Mouse (Mus musculus) adrenal gland, postnatal 36 days (tissue): ENCODE measurements at regions not wholly inside any gene's neighbourhood (a gene's known extent, or its start where the extent isn't known, plus 50 kb on each side); places are given as distances from the start of the nearest gene placed in this dataset.
A peak's percentile ranks its signal among the peaks of the same experiment; 100 is the strongest.

Experiments used
- DNase-seq, 2 experiments: peaks; one replicate each; pipeline ENCODE4 v3.0.0; 2021; ENCODE audit warnings: mixed read lengths in 1 of 2

GRCm38 (mm10) chr16:65250426-65250825 lies 144.8 kb upstream of the Htr1f start:
- DNase-seq: no peak

DNA sequence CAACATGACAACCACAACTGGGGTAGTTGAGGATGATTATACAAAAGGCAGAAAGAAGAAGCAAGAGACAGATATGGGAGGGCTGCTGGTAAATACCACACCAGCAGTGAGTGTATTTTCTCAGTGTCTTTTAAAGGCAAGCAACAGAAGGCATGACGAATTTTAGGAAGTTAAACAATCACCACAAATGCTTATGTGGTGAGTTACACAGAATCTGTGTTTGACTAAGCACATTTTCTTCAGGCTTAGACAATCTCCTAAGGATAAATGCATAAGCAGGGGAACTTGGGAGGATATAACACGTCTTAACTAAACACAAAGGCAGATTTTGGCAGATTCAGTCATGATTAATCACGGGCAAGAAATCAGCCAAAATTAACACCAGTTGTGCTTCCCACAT lies 141.8 kb upstream of the Htr1f start:
- DNase-seq: no peak

DNA sequence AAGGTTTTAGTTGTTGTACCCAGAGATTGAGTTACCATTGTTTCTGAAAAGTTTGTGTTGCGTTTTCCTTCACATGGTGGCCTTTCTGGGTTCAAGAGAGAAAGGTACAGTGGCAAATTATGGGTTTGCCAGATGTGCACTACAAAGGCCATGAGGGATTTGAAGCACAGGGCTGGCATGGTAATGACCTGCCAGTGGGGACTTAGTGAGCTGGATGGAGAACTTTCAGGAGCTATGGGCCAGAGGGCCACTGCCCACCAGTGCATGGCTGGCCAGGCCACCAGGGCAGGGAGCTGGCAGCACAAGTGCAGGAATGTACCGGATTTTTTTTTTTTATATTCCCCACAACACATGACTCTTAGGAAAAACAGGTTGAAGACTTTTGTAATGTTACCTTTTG lies 128.8 kb upstream of the Htr1f start:
- DNase-seq: no peak

DNA sequence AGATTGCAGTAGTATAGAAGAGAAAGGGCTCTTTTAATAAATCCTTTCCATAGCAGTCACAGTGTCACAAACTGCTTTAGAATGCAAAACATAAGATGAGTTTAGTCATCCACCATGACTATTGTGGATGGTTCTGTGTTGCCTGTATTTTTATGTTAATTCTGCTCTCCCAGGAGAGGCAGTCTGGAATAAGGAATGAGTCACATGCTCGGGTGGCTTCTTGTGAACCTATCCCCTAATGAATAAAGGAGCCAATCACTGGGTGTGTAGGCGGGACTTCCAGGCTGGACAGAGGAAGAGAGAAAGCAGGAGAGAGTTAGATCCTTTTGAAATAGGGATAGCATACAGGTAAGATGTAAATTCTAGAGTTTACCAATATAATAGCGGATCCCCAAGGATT lies 128.3 kb upstream of the Htr1f start:
- DNase-seq: no peak

GRCm38 (mm10) chr16:65219434-65219833 lies 113.8 kb upstream of the Htr1f start:
- DNase-seq: no peak

GRCm38 (mm10) chr16:65212367-65212766 lies 106.7 kb upstream of the Htr1f start:
- DNase-seq: no peak

DNA sequence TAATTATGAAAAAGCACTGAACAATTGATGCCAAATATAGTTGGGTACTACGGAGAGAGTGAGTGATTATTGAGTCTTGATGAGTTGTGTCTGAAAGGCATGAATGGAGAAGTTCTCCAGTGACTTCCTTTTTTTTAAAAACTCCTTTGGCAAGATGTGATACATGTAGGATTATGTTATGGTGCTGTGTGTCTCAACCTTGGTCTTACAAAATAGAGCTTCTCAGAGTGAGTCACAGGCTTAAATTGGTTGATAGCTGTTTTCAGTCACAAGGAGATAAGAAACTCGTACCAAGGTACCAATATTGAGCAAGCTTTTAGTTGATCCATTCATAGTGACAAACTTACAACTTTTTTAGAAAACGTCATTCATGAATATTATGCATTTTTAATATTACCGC lies 95.7 kb upstream of the Htr1f start:
- no peak for DNase-seq

GRCm38 (mm10) chr16:65197203-65197844 lies 91.7 kb upstream of the Htr1f start:
- no peak for DNase-seq

- DNase-seq: no peak
Measured at GRCm38 (mm10) chr16:65195761-65196160, 90.1 kb upstream of the Htr1f start.

- DNase-seq: no peak
Measured at GRCm38 (mm10) chr16:65191574-65192149, 86.0 kb upstream of the Htr1f start.

- no peak for DNase-seq
Measured at GRCm38 (mm10) chr16:65174561-65174960, 68.9 kb upstream of the Htr1f start.

GRCm38 (mm10) chr16:65167151-65167550 lies 61.5 kb upstream of the Htr1f start:
- DNase-seq: no peak

GRCm38 (mm10) chr16:65162766-65163165 lies 57.1 kb upstream of the Htr1f start:
- peak in 1 of 2 experiments; percentile 8 for DNase-seq

DNA sequence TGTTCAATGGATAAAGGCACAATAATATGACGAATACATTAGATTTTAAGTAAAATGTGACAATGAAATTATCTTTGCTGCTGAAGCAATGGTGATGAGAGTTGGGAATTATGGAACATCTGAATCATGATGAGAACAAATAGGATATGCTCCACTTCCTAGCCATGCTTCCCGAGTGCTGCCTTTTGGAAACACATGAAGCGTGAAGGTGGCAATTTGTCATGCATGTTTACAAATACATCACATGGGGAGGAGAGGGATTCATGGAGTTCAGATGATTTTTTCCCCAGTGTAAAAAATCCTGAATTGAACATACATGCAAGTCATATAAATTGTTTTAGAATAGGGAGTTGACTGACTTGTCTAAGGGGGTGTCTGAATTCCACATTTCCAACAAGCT lies 54.6 kb upstream of the Htr1f start:
- DNase-seq: no peak

GRCm38 (mm10) chr16:65155536-65155935 lies 49.9 kb upstream of the Htr1f start:
- no peak for DNase-seq
